Mouse (Mus musculus): ENCODE data around the gene C3. TPM values are rescaled to one million over a fixed set of nuclear protein-coding genes. Genes with fewer than 3 reads are reported as not detected.

Gene C3
- total RNA-seq, 2 experiments from 2014 or later, result 5.3 to 19.8 TPM

DNA sequence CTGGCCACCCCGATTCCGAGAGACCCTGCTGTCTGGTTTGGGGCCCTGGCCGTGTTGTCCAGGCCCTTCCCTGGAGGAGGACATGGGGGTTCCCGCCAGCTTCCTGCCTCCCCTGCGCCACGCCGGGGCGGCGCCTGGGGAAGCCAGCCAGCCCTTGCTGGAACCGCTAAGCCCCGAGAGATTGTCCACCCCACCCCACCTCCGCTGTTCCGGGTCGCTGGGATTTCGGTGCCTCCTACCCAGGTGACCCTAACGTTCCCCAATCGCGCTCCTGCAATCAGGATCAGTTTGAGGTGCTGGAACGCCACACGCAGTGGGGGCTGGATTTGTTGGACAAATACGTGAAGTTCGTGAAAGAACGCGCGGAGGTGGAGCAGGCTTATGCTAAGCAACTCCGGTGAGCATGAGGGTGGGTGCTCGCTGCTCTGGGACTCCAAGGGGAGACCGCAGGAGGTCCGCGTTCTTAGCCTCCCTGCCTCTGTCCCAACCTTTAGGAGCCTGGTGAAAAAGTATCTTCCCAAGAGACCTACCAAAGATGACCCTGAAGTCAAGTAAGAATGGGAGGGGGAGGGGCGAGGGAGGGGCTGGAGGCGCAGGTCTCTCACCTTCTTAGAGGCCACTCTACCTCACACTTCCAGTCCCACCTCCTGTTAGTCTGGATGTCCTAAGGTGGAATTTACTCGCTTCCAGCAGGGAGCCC lies 22.7 kb upstream of the C3 start:
- DNase-seq (ENCODE audit: low spot score in 2 of 2), result peak in 1 of 2 experiments; percentile 60

DNA sequence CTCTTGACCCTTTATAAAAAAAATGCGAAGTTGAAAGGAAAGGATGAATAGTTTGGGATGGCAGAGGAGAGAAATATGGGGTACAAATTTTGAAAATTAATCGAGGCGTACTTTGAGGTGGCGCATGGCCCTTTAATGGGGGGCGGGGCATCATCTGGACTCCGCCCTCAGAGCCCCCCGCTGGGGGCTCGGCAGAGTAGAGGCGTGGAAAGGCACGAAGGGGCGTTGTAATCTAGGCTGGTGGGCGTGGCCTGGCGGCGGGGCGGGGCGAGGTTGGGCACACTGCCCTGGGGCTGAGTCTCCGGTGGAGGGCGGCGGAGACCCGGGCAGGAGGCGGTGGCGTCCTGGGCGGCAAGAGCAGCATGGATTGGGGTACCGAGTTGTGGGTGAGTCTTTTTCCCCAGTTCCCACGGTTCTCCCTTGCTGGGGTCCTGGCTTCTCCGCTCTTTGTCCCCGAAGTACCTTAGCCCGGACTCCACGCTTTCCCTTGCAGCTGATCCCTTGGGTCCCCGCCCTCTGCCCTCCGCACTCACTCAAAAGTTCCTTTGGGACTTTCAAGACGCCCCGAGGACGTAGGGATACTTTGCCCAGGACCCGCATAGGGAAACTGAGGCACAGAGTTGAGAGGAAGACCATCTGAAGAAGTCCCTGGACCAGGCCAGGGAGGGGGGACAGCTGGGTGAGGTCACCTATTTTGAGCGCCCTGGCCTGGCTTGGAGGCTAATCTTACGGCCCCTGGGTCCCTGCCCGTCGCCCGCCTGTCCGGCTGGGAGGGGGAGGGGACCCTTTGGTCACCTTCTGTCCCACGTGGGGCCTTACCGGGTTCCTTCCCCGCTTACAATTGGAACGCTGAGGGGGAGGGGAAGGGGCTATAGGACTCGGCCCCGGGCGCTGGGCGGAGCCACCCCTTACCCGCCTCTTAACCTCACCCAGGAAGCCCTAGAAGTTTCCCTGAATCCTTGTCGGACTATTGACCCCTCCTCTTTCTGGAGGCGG lies 21.5 kb upstream of the C3 start, which contains the start of gene Trip10:
Gene Trip10, plus strand, starts transcription at position 270 of the 996 bp plus-strand sequence.
- DNase-seq (ENCODE audit: low spot score in 2 of 2), result peak; percentile 98

DNA sequence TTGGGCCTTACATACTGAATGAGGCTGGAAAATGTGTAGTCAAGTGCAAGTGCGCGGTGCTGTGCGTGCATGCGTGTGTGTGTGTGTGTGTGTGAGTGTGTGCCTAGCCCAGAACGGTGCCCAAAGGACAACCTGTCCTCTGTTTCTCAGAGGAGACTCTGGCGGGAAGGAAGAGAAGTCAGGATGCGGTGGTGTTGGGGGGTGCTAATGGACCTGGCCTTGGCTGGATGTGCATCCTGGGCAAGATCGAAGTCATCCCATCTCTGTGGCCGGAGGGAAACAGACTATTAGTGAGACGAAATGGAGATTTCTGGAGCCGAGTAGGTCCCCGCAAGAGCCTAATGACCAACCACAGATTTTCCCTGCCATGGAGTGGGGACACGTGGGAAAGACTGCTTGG lies 20.8 kb upstream of the C3 start:
- DNase-seq (ENCODE audit: low spot score in 2 of 2), result no peak

DNA sequence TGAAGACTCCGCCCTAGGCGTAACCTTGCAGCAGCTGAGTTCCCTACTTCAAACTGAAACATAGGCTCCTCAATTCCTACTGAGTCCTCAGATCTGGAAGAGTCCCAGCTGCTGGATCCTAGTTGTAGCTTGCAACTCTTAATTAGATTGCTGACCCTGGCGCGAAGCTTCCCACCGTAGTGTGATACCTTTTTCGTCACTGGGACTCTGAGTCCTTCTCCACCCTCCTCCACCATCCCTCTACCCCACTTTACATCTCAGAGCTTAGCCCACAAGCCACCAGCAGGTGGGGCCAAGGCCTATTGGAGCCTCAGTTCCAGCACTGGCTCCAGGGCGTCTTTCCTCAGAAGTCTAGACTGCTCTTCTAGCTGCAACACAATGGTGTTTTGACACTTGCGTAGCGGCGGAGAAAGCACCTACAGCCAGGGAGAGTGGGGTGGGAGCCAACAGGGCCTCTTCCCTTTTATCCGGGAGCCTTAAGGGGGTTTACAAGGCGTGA lies 20.3 kb upstream of the C3 start, which contains the start of gene Gpr108:
Gene Gpr108, minus strand, starts transcription at position 246 of the 499 bp plus-strand sequence.
- peak; percentile 63 to 81 for DNase-seq (ENCODE audit: low spot score in 2 of 2)

DNA sequence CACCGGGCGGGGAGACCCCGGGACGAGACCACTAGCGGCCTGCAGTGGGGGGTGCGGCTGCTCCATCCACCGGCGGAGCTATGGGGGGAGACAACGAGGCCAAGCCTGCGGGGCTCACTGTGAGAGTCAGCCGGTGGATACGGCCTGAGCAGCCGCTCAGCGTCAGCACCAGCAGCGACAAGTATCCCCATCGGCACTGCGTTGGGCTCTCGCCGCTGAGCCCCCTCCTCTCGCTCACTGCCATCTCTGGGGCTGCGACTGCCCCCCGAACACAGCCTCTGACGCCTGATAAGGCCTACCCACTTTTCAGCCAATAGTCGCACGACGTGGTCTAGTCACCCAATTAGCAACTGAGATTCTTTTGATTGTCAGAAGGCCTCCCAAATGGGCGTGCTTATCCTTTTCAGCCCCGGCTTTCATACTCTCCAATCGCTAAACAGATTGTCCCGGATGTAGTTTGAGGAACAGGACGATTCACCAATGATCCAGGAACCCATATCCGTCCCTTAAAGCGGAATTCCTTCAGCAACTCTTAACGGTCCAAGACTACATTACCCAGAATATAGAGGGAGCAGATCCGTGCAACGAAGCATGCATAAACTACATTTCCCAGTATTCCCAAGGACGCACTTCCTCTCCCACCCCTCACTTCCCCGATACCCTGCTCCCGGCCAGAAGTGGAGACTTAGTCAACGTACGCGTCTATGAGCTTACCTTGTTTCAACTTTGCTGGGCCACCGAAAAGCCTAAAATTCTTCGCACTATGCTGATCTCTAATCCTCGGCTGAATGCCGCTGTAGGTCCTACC lies 19.7 kb upstream of the C3 start:
- peak; percentile 63 to 84 for DNase-seq (ENCODE audit: low spot score in 2 of 2)

DNA sequence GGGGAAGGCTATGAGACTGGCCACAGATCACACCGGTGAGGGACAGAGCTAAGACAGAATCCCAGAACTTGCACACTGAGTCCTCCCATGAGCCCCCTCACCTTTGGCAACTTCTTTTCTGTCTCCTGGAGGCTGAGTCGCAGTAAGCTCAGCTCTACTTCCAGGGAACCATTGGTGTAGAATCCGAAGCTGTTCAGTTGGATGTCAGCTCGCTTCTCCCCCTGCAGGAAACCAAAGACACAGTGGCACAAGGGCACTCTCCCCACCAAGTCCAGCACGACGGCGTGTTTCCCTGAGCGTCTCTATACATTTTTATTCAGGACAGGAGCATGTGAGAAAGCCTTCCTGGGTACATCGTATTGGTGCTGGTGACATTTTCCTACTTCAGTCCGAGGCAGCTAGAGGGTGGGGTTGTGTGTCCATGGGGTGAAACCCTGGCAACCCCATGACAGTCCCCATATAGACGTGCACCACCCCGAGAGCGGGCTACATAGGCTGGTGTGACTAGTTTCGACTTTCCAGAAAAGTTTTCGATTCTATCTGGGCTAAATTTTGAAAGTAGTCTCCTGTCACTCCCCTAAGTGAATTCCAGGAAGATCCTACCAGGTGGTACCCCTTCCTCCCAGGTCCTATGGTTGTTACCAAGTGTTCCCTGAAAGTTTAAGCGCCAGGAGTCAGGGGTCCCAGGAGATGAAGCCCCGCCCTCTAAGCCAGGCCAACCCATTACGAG lies 18.9 kb upstream of the C3 start:
- DNase-seq (ENCODE audit: low spot score in 2 of 2), result no peak

DNA sequence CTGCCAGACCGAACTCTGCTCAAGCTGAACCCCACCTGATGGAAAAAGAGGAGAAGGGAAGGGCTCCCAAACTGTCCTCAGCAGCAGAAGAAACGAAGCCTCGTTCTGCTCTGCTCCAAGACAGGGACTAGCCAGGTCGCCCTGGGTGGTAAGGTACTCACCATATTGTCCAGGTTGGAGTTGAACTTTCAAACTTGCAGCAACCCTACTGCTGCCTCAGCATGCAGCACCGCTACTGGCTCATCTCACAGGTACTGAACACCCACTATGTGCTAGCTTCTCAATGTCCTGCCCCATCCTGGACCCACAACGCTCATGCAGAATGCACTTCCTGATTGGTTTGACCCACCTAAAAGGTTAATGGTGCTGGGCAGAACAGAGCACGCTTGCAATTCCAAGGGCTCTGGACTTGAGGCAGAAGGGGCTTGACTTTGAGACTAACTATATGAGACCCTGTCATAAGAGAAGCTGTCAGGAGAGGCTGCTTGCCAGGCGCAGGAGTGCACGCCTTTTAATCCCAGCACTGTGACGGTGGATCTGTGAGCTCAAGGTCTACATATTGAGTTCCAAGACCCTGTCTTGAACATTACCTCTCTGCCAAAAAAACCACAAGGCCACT lies 17.5 kb upstream of the C3 start:
- DNase-seq (ENCODE audit: low spot score in 2 of 2), result no peak

DNA sequence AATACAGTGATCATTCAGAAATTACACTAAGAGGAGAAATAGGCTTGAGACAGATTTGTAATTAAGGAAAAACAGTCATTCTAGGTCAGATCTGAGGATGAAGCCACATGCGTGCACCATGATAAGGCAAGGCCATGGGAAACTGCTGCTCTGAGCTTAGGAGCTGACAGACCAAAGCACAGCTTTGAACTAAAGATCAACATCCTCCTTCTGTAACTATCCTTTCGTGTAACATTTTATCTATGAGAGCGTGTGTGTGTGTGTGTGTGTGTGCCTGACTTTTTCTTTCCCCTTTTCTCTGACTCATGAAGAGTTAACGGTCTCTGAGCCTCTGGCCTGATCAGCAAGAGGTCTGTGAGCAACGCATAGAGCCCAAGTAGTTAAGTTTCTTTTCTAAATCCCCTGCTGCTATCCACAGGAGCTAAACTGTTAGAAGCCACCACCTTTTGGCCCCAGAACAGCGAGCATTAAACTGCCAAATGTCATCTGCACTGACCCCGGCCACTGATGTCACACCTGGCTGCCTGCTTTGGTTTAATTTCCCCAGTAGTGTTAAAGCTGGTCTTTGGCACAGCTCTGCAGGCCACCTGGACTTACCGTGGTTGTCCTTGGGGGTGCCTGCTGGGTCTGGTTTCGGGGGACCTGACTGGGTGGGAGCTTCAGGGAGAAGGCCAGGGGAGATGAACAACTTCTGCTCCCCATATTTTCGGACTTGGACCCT lies 15.9 kb upstream of the C3 start:
- no peak for DNase-seq (ENCODE audit: low spot score in 2 of 2)

DNA sequence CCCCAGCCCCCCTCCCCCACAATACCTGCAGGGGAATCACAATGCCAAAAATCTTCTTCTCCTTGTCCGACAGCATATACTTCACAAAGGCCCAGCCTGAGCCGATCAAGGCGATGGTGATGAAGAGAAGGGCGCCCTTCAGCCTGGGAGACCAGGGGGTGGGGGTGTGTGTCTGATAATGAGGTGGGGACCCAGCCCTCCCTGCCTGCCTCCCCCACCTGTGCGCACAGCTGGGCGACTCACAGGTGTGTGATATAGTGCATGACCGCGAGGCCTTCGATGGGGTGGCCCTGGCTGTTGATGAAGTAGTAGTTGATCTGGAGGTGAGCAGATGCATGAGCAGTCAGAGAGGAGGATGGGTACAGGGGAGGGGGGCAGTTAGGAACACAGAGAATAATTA lies 9.2 kb upstream of the C3 start:
- no peak for DNase-seq (ENCODE audit: low spot score in 2 of 2)

DNA sequence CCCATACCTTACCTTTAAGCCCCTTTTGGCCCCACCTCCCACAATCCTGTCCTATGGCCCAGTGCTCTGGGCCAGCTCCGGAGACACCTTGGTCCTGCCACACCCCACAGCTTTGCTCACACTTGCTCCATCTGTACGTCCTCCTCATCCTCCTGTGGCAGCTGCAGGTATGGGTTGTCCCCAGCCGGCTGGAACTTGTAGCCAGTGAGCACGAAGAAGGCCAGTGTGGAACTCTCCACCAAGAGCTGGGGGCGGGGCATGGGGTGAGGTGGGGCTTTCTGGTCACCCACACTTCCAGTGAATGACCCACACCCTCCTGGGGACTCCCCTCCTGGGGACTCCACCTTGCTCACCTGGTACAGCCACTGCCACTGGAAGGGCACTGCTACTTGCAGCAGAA lies 7.9 kb upstream of the C3 start:
- no peak for DNase-seq (ENCODE audit: low spot score in 2 of 2)

DNA sequence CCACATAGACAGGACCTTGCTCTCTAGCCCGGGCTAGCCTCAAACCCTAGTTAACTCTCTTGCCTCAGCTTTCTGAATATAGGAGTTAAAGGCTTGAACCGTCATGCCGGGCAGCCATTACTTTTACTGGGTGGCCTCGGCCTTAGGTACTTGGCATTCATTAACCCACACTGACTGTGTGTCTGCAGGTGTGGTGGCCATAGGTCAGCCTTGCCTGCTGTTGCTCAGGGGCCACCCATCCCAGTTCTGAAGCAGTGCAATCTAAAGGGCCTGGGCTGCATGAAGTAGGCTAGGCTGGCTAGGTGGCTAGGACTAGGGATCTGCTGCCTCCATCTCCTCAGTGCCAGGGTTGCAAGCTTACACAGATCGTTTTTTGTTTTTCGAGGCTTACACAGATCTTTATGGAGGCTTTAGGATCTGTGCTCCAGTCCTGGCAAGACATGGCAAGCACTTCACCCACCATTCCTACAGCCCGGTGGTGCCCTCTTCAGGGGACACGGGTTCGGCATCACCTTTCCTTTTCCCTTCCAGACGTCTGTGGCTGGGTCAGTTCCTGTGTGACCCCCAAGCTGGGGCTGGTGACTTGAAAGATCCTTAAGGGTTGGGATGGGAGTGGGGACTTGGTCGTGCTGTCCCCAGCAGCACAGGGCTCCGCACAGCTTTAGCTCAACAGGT lies 6.5 kb upstream of the C3 start:
- no peak for DNase-seq (ENCODE audit: low spot score in 2 of 2)

DNA sequence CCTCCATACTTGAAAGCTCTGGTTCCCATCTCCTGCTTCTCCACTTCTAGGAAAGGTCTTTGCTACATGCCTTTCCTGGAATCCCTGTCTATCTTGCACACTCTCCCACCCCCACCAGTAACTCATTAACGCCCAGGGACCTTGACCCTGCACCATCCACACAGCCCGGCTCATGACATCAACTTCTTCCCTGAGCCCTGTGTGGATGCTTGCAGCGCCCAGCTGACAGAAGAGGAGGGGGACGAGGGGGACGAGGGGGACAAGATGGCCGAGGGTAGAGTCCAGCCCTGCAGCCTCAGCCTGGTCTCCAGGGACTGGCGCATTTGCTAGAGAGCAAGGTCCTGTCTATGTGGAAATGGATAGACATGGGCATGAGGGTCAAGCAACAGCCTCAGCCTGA lies 5.1 kb upstream of the C3 start:
- DNase-seq (ENCODE audit: low spot score in 2 of 2), result no peak

DNA sequence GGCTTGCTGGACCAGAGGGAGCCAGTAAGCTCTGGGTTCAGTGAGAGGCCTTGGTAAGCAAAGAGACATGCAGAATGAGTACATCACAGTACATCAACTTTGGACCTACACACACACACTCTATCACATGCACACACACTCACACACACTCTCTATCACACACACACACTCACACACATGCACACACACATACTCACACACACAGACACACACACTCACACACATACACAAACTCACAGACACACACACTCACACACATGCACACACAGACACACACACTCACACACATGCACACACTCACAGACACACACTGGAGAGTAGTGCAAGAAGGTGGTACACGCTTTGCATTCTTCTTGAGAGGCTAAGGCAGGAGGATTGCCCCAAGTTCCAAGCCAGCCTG lies 4.3 kb upstream of the C3 start:
- DNase-seq (ENCODE audit: low spot score in 2 of 2), result no peak

DNA sequence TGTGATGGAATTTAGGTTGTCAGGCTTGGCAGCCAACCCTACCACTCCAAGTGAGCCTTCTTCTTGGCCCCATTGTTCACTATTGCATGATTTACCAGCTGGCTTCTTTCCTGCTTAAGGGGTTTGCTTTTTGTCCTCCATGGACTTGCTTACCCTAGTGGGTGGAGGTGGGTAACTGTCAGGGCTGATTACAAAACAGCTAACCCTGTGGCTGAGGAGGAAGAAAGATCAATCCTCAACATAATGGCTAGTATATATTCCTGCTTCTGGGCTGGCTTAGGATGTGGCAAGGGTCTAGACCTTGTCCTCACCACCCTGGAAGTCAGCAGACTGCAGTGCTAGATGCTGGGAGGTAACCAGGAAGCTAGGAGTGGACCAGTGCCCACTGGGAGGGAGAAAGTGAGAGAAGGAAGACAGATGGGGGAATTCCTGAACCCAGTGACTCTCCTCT lies 3.4 kb upstream of the C3 start:
- DNase-seq (ENCODE audit: low spot score in 2 of 2), result no peak

DNA sequence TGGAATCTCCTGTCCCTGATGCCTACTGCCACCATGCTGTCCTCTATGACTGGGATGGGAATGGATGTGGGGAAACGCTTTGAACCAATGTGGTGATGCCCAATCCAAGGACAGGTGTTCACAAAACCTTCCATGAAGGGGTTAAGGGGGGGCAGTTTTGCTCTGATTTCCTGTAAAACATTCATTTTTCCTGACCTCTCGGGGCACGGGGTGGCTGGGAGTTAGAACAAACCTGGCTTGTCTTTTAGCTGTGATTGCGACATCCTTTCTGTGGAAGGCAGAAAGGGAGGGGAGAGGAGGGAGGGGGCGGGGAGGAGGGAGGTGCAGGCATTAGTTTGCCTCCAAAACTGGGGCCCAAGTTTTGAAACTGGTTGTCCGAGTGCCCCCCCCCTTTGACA lies 2.8 kb upstream of the C3 start:
- DNase-seq (ENCODE audit: low spot score in 2 of 2), result no peak

DNA sequence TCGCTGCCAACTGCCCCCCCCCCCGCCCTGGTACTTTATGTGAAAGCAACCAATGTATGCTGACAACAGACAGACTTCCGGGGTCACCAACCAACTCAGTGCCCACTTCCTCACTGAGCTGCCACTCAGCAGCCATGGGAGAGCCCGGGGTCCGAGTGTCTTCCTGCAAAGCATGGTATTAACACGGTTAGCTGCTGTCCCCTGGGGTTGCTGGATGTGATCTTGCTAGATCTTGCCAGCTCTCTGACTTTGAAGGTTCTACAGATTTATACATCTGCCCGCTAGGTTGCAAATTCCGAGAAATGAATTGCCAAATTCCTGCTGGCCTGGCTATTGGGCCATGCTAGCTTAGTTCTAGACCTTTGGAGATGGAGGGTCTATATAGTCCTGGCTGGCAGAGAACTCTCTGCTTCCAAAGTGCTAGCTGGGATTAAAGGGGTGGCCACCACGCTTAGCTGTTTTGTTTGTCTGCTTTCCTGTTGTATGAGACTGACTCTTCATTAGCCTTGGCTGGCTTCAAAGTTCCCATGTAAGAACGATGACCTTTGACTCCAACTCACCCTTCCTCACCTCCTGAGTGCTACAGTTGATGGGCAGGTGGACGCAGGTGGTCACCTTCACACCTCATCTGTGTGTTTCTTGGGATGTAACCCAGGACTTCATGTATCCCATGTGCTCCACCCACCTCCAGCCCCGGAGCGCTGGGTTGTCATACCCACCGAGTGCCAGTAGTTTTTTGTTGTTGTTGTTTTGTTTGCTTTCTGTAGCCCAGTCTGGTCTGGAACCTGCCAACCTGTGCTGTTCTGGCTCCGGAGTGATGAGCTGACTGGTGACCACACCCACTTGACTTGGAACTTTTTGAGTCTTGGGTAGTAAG lies 2.2 kb upstream of the C3 start:
- DNase-seq (ENCODE audit: low spot score in 2 of 2), result no peak

DNA sequence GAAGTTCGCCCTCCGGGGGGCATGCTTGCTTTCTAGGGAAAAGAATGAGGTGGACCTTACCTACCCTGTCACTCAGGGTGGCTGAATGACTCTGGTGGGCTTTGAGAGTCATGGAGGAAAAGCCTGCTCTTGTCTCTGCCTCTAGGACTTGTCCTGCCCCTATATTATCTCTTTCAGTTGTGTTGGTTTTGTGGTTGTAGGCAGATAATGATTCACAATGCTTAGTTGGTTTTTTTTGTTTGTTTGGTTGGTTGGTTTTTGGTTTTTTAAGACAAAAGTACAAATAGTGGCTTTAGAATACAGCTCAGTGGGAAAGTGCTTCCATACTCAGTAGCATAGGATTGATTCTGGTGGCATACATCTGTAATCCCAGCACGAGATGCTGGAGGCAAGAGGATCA lies 937 bp upstream of the C3 start:
- no peak for DNase-seq (ENCODE audit: low spot score in 2 of 2)

DNA sequence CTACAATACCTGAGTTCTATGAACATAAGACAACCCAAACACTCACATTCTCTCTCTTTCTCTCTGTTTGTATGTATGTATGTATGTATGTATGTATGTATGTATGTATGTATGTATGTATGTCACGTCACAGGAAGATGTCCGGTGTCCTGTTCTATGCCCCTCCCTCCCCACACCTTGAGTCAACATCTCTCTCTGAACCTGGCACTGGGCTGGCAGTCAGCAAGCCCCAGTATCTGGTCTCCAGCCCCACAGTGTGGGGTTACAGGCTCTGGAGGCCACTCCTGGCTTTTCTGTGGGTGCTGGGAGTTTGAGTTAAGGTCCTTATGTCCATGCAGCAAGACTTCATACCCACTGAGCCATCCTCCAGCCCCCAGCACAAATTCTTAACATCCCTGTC lies 468 bp downstream of the C3 start:
- DNase-seq (ENCODE audit: low spot score in 2 of 2), result no peak

All from gastrocnemius, postnatal 4 days (tissue).